Mouse (Mus musculus) thymus, adult 18-20 months (tissue): ENCODE measurements around the gene Cylc2.

Source experiments
- DNase-seq, 2 experiments: peaks; one replicate each; pipeline ENCODE4 v3.0.0; 2022; ENCODE audit warnings: mixed read lengths in 2 of 2

Gene Cylc2

GRCm38 (mm10) chr4:51216378-51216777, at the start of gene Cylc2:
TSS of gene Cylc2 (plus strand) at chr4:51216678.
- no peak for DNase-seq
